Mouse (Mus musculus): Measurements from ENCODE around the gene Ankle2. TPM values are rescaled to one million over a fixed set of nuclear protein-coding genes. Genes with fewer than 3 reads are reported as not detected.

Gene Ankle2
- polyA plus RNA-seq, 1 experiment: 36.6 TPM

- Histone ChIP-seq H3K27ac (ENCODE audit: insufficient read depth, low read depth, low read length) (no peak overlapping the region), H3K4me1 (ENCODE audit: control insufficient read depth, insufficient read depth, low read length) (no peaks in the 10 kb centered on the region), H3K4me3 (ENCODE audit: insufficient read depth, low read length) (no peak overlapping the region)
- TF ChIP-seq POLR2A (IDR thresholded peaks at IDR 0.05; ENCODE audit: borderline replicate concordance, low read depth, low read length) (no peak), CTCF (IDR thresholded peaks at IDR 0.05; ENCODE audit: low read depth, low read length) (no peak)
Observed at GRCm38 (mm10) chr5:110276910-110277309, 46.1 kb downstream of the Ankle2 start.

GRCm38 (mm10) chr5:110281984-110282383, 51.2 kb downstream of the Ankle2 start:
- Histone ChIP-seq H3K4me3 (ENCODE audit: insufficient read depth, low read length) (no peak overlapping the region), H3K27ac (ENCODE audit: insufficient read depth, low read depth, low read length) (no peak overlapping the region), H3K4me1 (ENCODE audit: control insufficient read depth, insufficient read depth, low read length) (0 out of 2 replicates have a peak, but pooled peaks cover 2% of the 10 kb centered on the region)
- TF ChIP-seq CTCF (IDR thresholded peaks at IDR 0.05; ENCODE audit: low read depth, low read length): no peak
- no peak for TF ChIP-seq POLR2A (IDR thresholded peaks at IDR 0.05; ENCODE audit: borderline replicate concordance, low read depth, low read length)

GRCm38 (mm10) chr5:110284536-110284935, 53.7 kb downstream of the Ankle2 start:
- Histone ChIP-seq H3K4me3 (ENCODE audit: insufficient read depth, low read length) (peak overlapping the region; percentile 17), H3K27ac (ENCODE audit: insufficient read depth, low read depth, low read length) (no peak overlapping the region), H3K4me1 (ENCODE audit: control insufficient read depth, insufficient read depth, low read length) (peaks cover 5% of the 10 kb centered on the region; the same call in 1 of the 2 replicates)
- TF ChIP-seq CTCF (IDR thresholded peaks at IDR 0.05; ENCODE audit: low read depth, low read length): peak; percentile 23; the same call in 1 of the 2 replicates
- no peak for TF ChIP-seq POLR2A (IDR thresholded peaks at IDR 0.05; ENCODE audit: borderline replicate concordance, low read depth, low read length)

GRCm38 (mm10) chr5:110285156-110285555, 54.4 kb downstream of the Ankle2 start:
- peaks cover 5% of the 10 kb centered on the region; the same call in 1 of the 2 replicates for H3K4me1 ChIP-seq (ENCODE audit: control insufficient read depth, insufficient read depth, low read length)
- TF ChIP-seq POLR2A (IDR thresholded peaks at IDR 0.05; ENCODE audit: borderline replicate concordance, low read depth, low read length) (no peak), CTCF (IDR thresholded peaks at IDR 0.05; ENCODE audit: low read depth, low read length) (no peak)
- H3K27ac ChIP-seq (ENCODE audit: insufficient read depth, low read depth, low read length): no peak overlapping the region
- H3K4me3 ChIP-seq (ENCODE audit: insufficient read depth, low read length): peak overlapping the region; percentile 81

GRCm38 (mm10) chr5:110285770-110286445, 55.1 kb downstream of the Ankle2 start, which contains the start of the genes Pxmp2 and Pole:
Gene Pxmp2, minus strand, starts transcription at chr5:110286186.
Gene Pole, plus strand, starts transcription at chr5:110286306.
- Histone ChIP-seq H3K4me1 (ENCODE audit: control insufficient read depth, insufficient read depth, low read length) (peaks cover 5% of the 10 kb centered on the region; the same call in 1 of the 2 replicates), H3K27ac (ENCODE audit: insufficient read depth, low read depth, low read length) (no peak within 1 kb of the TSS), H3K4me3 (ENCODE audit: insufficient read depth, low read length) (peak within 1 kb of the TSS; percentile 81)
- TF ChIP-seq POLR2A (IDR thresholded peaks at IDR 0.05; ENCODE audit: borderline replicate concordance, low read depth, low read length) (no peak), CTCF (IDR thresholded peaks at IDR 0.05; ENCODE audit: low read depth, low read length) (no peak)

- TF ChIP-seq POLR2A (IDR thresholded peaks at IDR 0.05; ENCODE audit: borderline replicate concordance, low read depth, low read length) (no peak), CTCF (IDR thresholded peaks at IDR 0.05; ENCODE audit: low read depth, low read length) (no peak)
- Histone ChIP-seq H3K4me3 (ENCODE audit: insufficient read depth, low read length) (peak overlapping the region; percentile 67), H3K27ac (ENCODE audit: insufficient read depth, low read depth, low read length) (no peak overlapping the region), H3K4me1 (ENCODE audit: control insufficient read depth, insufficient read depth, low read length) (peaks cover 5% of the 10 kb centered on the region; the same call in 1 of the 2 replicates)
Observed at GRCm38 (mm10) chr5:110286446-110287083, 55.8 kb downstream of the Ankle2 start.

- Histone ChIP-seq H3K27ac (ENCODE audit: insufficient read depth, low read depth, low read length) (no peak overlapping the region), H3K4me3 (ENCODE audit: insufficient read depth, low read length) (peak overlapping the region; percentile 32; the same call in 1 of the 2 replicates), H3K4me1 (ENCODE audit: control insufficient read depth, insufficient read depth, low read length) (peaks cover 5% of the 10 kb centered on the region; the same call in 1 of the 2 replicates)
- TF ChIP-seq CTCF (IDR thresholded peaks at IDR 0.05; ENCODE audit: low read depth, low read length) (no peak), POLR2A (IDR thresholded peaks at IDR 0.05; ENCODE audit: borderline replicate concordance, low read depth, low read length) (no peak)
Observed at GRCm38 (mm10) chr5:110287084-110287475, 56.3 kb downstream of the Ankle2 start.

GRCm38 (mm10) chr5:110291649-110292048, 60.8 kb downstream of the Ankle2 start:
- TF ChIP-seq CTCF (IDR thresholded peaks at IDR 0.05; ENCODE audit: low read depth, low read length): no peak
- no peak for TF ChIP-seq POLR2A (IDR thresholded peaks at IDR 0.05; ENCODE audit: borderline replicate concordance, low read depth, low read length)
- Histone ChIP-seq H3K4me1 (ENCODE audit: control insufficient read depth, insufficient read depth, low read length) (peaks cover 3% of the 10 kb centered on the region; the same call in 1 of the 2 replicates), H3K27ac (ENCODE audit: insufficient read depth, low read depth, low read length) (no peak overlapping the region), H3K4me3 (ENCODE audit: insufficient read depth, low read length) (no peak overlapping the region)

- no peak overlapping the region for H3K27ac ChIP-seq (ENCODE audit: insufficient read depth, low read depth, low read length)
- no peak overlapping the region for H3K4me3 ChIP-seq (ENCODE audit: insufficient read depth, low read length)
- no peak for TF ChIP-seq CTCF (IDR thresholded peaks at IDR 0.05; ENCODE audit: low read depth, low read length)
- TF ChIP-seq POLR2A (IDR thresholded peaks at IDR 0.05; ENCODE audit: borderline replicate concordance, low read depth, low read length): no peak
- no peaks in the 10 kb centered on the region for H3K4me1 ChIP-seq (ENCODE audit: control insufficient read depth, insufficient read depth, low read length)
Observed at GRCm38 (mm10) chr5:110296637-110297036, 65.8 kb downstream of the Ankle2 start.

- Histone ChIP-seq H3K27ac (ENCODE audit: insufficient read depth, low read depth, low read length) (no peak overlapping the region), H3K4me3 (ENCODE audit: insufficient read depth, low read length) (no peak overlapping the region), H3K4me1 (ENCODE audit: control insufficient read depth, insufficient read depth, low read length) (no peaks in the 10 kb centered on the region)
- TF ChIP-seq POLR2A (IDR thresholded peaks at IDR 0.05; ENCODE audit: borderline replicate concordance, low read depth, low read length) (no peak), CTCF (IDR thresholded peaks at IDR 0.05; ENCODE audit: low read depth, low read length) (no peak)
Observed at GRCm38 (mm10) chr5:110300591-110300990, 69.8 kb downstream of the Ankle2 start.

Other genes starting within 250 kb of the Ankle2 start
- gene Zfp932, start 234.5 kb upstream of the Ankle2 start, polyA plus RNA-seq (2012; ENCODE audit: insufficient read depth, insufficient read length, missing spikeins): 13.6 and 20.8 TPM in 2 replicates
- 5.3 and 8.8 TPM in 2 replicates for gene Gm17655, start 158.5 kb upstream of the Ankle2 start, polyA plus RNA-seq (2012; ENCODE audit: insufficient read depth, insufficient read length, missing spikeins)
- gene Gm35315, start 136.6 kb upstream of the Ankle2 start, polyA plus RNA-seq (2012; ENCODE audit: insufficient read depth, insufficient read length, missing spikeins): 0.61 and 0.79 TPM in 2 replicates
- not detected in 2 replicates for gene Plcxd1, start 131.0 kb upstream of the Ankle2 start, polyA plus RNA-seq (2012; ENCODE audit: insufficient read depth, insufficient read length, missing spikeins)
- gene Gtpbp6, start 122.8 kb upstream of the Ankle2 start, polyA plus RNA-seq (2012; ENCODE audit: insufficient read depth, insufficient read length, missing spikeins): 26.0 and 29.1 TPM in 2 replicates
- gene Zfp605, start 120.9 kb upstream of the Ankle2 start, polyA plus RNA-seq (2012; ENCODE audit: insufficient read depth, insufficient read length, missing spikeins): 3.1 and 4.5 TPM in 2 replicates
- 42.3 and 42.5 TPM in 2 replicates for gene Chfr, start 95.2 kb upstream of the Ankle2 start, polyA plus RNA-seq (2012; ENCODE audit: insufficient read depth, insufficient read length, missing spikeins)
- gene Golga3, start 54.3 kb upstream of the Ankle2 start, polyA plus RNA-seq (2012; ENCODE audit: insufficient read depth, insufficient read length, missing spikeins): 23.6 and 24.7 TPM in 2 replicates
- gene Pgam5, start 38.9 kb downstream of the Ankle2 start, polyA plus RNA-seq (2012; ENCODE audit: insufficient read depth, insufficient read length, missing spikeins): 15.2 and 16.4 TPM in 2 replicates
- 3.3 and 3.4 TPM in 2 replicates for gene Pxmp2, start 55.2 kb downstream of the Ankle2 start, polyA plus RNA-seq (2012; ENCODE audit: insufficient read depth, insufficient read length, missing spikeins)
- gene Pole, start 55.3 kb downstream of the Ankle2 start, polyA plus RNA-seq (2012; ENCODE audit: insufficient read depth, insufficient read length, missing spikeins): 9.2 and 12.1 TPM in 2 replicates
- not detected in 2 replicates for gene P2rx2, start 112.2 kb downstream of the Ankle2 start, polyA plus RNA-seq (2012; ENCODE audit: insufficient read depth, insufficient read length, missing spikeins)
- not detected in 2 replicates for gene Lrcol1, start 113.7 kb downstream of the Ankle2 start, polyA plus RNA-seq (2012; ENCODE audit: insufficient read depth, insufficient read length, missing spikeins)
- gene Fbrsl1, start 217.5 kb downstream of the Ankle2 start, polyA plus RNA-seq (2012; ENCODE audit: insufficient read depth, insufficient read length, missing spikeins): 29.4 and 35.7 TPM in 2 replicates